Mouse (Mus musculus) cortical plate, adult 2 months (tissue): ENCODE measurements around the gene Zfp13.

Experiments
- CTCF ChIP-seq: fragments of 200-500 bp; IDR thresholded peaks from 2 replicates; pipeline ENCODE4 v1.5.1; 2011; ENCODE audit warnings: mild to moderate bottlenecking, control low read depth, low read length; ENCODE audit not compliant: insufficient read depth; ENCODE audit errors: extremely low read depth
- POLR2A ChIP-seq: fragments of 200-500 bp; IDR thresholded peaks from 2 replicates; pipeline ENCODE4 v1.6.1; 2011; ENCODE audit warnings: mild to moderate bottlenecking, low read length, control low read depth; ENCODE audit not compliant: insufficient read depth; ENCODE audit errors: extremely low read depth

- TF ChIP-seq CTCF (peak; percentile 40; the same call in 1 of the 2 replicates), POLR2A (no peak)
Measured at GRCm38 (mm10) chr17:23610361-23610800, 11.1 kb upstream of the Zfp13 start.
